Mouse (Mus musculus) bone marrow macrophage, adult 2 months (primary cell): Measurements from ENCODE around the gene Vrk1.

Experiments
- CTCF ChIP-seq: IDR thresholded peaks from 2 replicates; pipeline ENCODE4 v1.5.1; 2012; ENCODE audit warnings: low read depth, mild to moderate bottlenecking, low read length, moderate library complexity
- POLR2A ChIP-seq: IDR thresholded peaks from 2 replicates; pipeline ENCODE4 v1.6.1; 2012; ENCODE audit warnings: mild to moderate bottlenecking, low read depth, low read length, borderline replicate concordance

GRCm38 (mm10) chr12:106016265-106017012 is 6.4 kb downstream of the Vrk1 start:
- TF ChIP-seq CTCF (no peak), POLR2A (no peak)
